Mouse (Mus musculus) ES-CJ7 (cell line): ENCODE measurements at regions not wholly inside any gene's neighbourhood (a gene's known extent, or its start where the extent isn't known, plus 50 kb on each side); places are given as distances from the start of the nearest gene placed in this dataset.
"Not testable (repeated sequence)": the region's sequence is repeated elsewhere in the genome, so short reads cannot be mapped to it uniquely, and the experiment has no call there.

Experiments
- DNase-seq: peaks from one replicate; pipeline ENCODE4 v3.0.0; 2011; ENCODE audit warnings: low read depth, low spot score

GRCm38 (mm10) chr11:93653401-93653800 lies 232.2 kb downstream of the Utp18 start:
- DNase-seq = no peak

DNA sequence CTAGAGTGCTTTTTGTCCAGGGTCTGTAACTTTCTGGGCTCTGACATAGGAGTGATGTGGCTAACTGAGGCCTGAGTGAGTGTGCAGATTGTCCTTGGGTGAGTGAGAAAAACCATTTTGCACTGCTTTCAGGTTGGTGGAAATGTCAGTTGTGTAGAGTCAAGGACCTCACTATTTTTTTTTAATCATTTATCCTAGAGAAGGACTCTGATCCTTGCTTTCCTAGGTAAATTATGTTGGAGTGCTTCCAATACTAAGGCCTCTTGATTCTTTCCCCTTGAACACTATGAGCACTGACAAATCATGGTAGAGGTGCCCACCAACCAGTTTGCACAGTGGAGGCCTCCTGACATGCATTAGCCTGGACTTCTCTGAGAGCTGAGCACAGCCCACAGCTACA lies 233.6 kb downstream of the Utp18 start:
- not testable (repeated sequence) for DNase-seq
